Mouse (Mus musculus) spleen, adult 2 months (tissue): Measurements from ENCODE around the gene Tlr9.

Source experiments
- CTCF ChIP-seq: fragments of 200-500 bp; IDR thresholded peaks from 2 replicates; pipeline ENCODE4 v1.5.1; 2011; ENCODE audit warnings: mild to moderate bottlenecking, inconsistent platforms; ENCODE audit not compliant: insufficient read depth, insufficient read length, insufficient replicate concordance; ENCODE audit errors: extremely low read depth
- POLR2A ChIP-seq: fragments of 200-500 bp; IDR thresholded peaks from 2 replicates; pipeline ENCODE4 v1.6.1; 2011; ENCODE audit warnings: low read depth, low read length, inconsistent platforms

DNA sequence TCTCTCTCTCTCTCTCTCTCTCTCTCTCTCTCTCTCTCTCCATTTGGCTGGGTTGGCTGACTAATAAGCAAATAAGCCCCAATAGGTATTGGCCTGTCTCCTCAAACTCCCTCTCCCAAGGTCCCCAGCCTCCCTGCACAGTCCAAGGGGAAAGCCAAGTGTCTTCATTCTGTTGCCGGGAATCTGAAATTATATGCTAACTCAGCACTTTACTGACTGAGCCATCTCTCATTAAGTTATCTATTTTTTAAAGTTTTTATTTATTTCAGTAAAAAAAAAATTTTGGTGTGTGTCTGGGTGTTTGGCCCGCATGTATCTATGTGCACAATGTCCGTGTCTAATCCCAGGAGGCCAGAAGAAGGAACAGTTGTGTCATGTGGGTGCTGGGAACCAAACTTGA lies 20.5 kb upstream of the Tlr9 start:
- TF ChIP-seq CTCF = no peak
- TF ChIP-seq POLR2A = no peak
